Mouse (Mus musculus) lung, embryonic 14.5 days (tissue): ENCODE measurements around the gene Miga1. TPM values are rescaled to one million over a fixed set of nuclear protein-coding genes. Genes with fewer than 3 reads are reported as not detected.

Experiments used
- ATAC-seq: fragments of 200-750 bp; cut with Nextera tagmentation; 2 replicates; pipeline ENCODE4 v1.8.0; 2017; ENCODE audit warnings: mild to moderate bottlenecking, moderate TSS enrichment, moderate library complexity; ENCODE audit not compliant: insufficient read depth
- DNase-seq: peaks from one replicate; pipeline ENCODE4 v3.0.0-alpha.2; 2015
- H3K27ac ChIP-seq: fragments of 300-500 bp; sonication (generic); 2 replicates; pipeline ENCODE4 v1.5.1; 2014; ENCODE audit warnings: low read depth, mild to moderate bottlenecking, moderate library complexity
- H3K27me3 ChIP-seq: fragments of 300-500 bp; sonication (generic); 2 replicates; pipeline ENCODE4 v1.6.1; 2014; ENCODE audit warnings: low read length, control low read depth; ENCODE audit not compliant: insufficient read depth
- H3K36me3 ChIP-seq: fragments of 300-500 bp; sonication (generic); 2 replicates; pipeline ENCODE4 v1.6.1; 2014; ENCODE audit warnings: control low read depth; ENCODE audit not compliant: insufficient read depth
- H3K4me1 ChIP-seq: fragments of 300-500 bp; sonication (generic); 2 replicates; pipeline ENCODE4 v1.6.1; 2014; ENCODE audit warnings: antibody characterized with exemption, control low read depth; ENCODE audit not compliant: insufficient read depth
- H3K4me2 ChIP-seq: fragments of 300-500 bp; sonication (generic); 2 replicates; pipeline ENCODE4 v1.6.1; 2014; ENCODE audit warnings: mild to moderate bottlenecking
- H3K4me3 ChIP-seq: fragments of 300-500 bp; sonication (generic); 2 replicates; pipeline ENCODE4 v1.5.1; 2014; ENCODE audit warnings: low read depth, low read length
- H3K9ac ChIP-seq: fragments of 300-500 bp; sonication (generic); 2 replicates; pipeline ENCODE4 v1.6.1; 2014
- H3K9me3 ChIP-seq: fragments of 300-500 bp; sonication (generic); 2 replicates; pipeline ENCODE4 v1.6.1; 2016; ENCODE audit warnings: low read depth, low read length, control low read depth
- CTCF ChIP-seq: IDR thresholded peaks from 2 replicates; pipeline ENCODE4 v1.5.1; 2016; ENCODE audit warnings: antibody characterized with exemption, low read depth
- WGBS: fragments of 180-500 bp; shearing (Covaris S2); extraction: QIAGEN DNeasy Blood & Tissue Kit; methylation state at CpG from one replicate; pipeline ENCODE4 v1.1.7; 2014; 5-methylcytosine and 5-hydroxymethylcytosine counted together
- polyA plus RNA-seq: library from polyadenylated mRNA; unstranded; fragments of >200 nt; fragmentation: Nextera tagmentation; extraction: Ambion mirVana; gene quantifications from 2 replicates; pipeline ENCODE4 v1.2.1, GENCODE M21; 2014

The Miga1 gene
- 18.1 and 20.3 TPM in 2 replicates for polyA plus RNA-seq

- peak; percentile 93 for ATAC-seq
- Histone ChIP-seq H3K4me1 (no peaks in the 10 kb centered on the region), H3K9ac (peak within 1 kb of the TSS; percentile 73), H3K27ac (peak within 1 kb of the TSS; percentile 51; the same call in 1 of the 2 replicates), H3K36me3 (peaks cover 24% of the 10 kb centered on the region), H3K4me2 (peak within 1 kb of the TSS; percentile 64), H3K9me3 (no peaks in the 10 kb centered on the region), H3K27me3 (no peaks in the 10 kb centered on the region), H3K4me3 (peak within 1 kb of the TSS; percentile 70)
- peak; percentile 85 for DNase-seq
- no peak for TF ChIP-seq CTCF
- 2% methylated on average over 54 of the region's 54 CpGs for WGBS
These were observed at the start of gene Miga1 for GRCm38 (mm10) chr3:152339862-152340557. Gene Miga1 (minus strand): TSS chr3:152340407.

DNA sequence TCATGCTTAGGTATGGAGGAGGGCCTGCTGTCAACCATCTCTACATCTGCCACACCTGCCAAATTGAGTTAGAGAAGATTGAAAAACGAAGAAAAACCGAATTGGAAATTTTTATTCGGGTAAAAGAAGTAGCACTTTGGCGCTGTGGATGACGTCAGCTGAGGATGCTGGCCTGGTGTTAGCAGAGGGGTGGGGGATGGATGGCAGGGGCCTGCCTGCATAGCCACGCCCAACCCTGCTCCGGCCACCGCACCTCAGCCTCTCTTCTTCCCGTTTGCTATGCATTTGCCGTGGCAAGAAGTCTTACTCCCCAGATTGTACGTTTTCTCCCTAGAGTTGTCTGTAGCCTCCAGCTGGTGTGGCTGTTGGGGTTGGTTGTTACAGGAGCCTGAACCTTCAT, 43.9 kb upstream of the Miga1 start:
- ATAC-seq (no peak), DNase-seq (no peak)
- TF ChIP-seq CTCF = no peak
- H3K4me3 ChIP-seq = no peak overlapping the region
- H3K4me1 ChIP-seq = no peaks in the 10 kb centered on the region
- peaks cover 70% of the 10 kb centered on the region for H3K36me3 ChIP-seq
- H3K9me3 ChIP-seq = no peaks in the 10 kb centered on the region
- no peaks in the 10 kb centered on the region for H3K27me3 ChIP-seq
- no peak overlapping the region for H3K27ac ChIP-seq
- 69% methylated on average over 11 of the region's 11 CpGs for WGBS
- H3K4me2 ChIP-seq = no peak overlapping the region
- no peak overlapping the region for H3K9ac ChIP-seq

GRCm38 (mm10) chr3:152376063-152376462, 35.9 kb upstream of the Miga1 start:
- no peak for TF ChIP-seq CTCF
- DNase-seq (no peak), ATAC-seq (no peak)
- H3K9ac ChIP-seq = no peak overlapping the region
- H3K36me3 ChIP-seq = peaks cover 84% of the 10 kb centered on the region
- no peaks in the 10 kb centered on the region for H3K9me3 ChIP-seq
- no peaks in the 10 kb centered on the region for H3K4me1 ChIP-seq
- H3K27me3 ChIP-seq = no peaks in the 10 kb centered on the region
- H3K27ac ChIP-seq = no peak overlapping the region
- no peak overlapping the region for H3K4me3 ChIP-seq
- no peak overlapping the region for H3K4me2 ChIP-seq
- whole genome bisulfite sequencing = 85% methylated on average over 4 of the region's 4 CpGs

DNA sequence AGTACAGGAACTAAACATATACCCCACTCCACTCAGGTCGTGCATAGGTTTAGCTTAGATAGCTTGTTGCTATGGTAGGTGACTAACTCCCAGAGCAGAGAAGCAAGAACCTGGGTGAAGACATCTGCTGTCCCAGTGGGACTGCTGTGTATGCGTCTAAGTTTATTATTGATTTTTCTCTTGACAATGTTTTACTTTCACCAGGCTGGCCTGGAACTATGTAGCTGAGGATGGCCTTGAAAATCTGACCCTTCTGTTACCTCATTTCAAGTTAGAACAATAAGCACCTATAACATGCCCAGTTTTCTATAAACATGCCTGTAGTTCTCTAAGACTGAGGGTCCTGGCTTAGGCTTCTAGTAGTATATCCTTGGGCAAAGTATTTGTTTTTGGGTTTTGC, 24.0 kb upstream of the Miga1 start:
- no peaks in the 10 kb centered on the region for H3K4me1 ChIP-seq
- H3K27ac ChIP-seq = no peak overlapping the region
- no peak for TF ChIP-seq CTCF
- no peak overlapping the region for H3K9ac ChIP-seq
- DNase-seq (no peak), ATAC-seq (no peak)
- 80% methylated on average over 2 of the region's 2 CpGs for WGBS
- no peaks in the 10 kb centered on the region for H3K27me3 ChIP-seq
- no peak overlapping the region for H3K4me2 ChIP-seq
- H3K4me3 ChIP-seq = no peak overlapping the region
- H3K9me3 ChIP-seq = no peaks in the 10 kb centered on the region
- H3K36me3 ChIP-seq = peaks cover 90% of the 10 kb centered on the region

DNA sequence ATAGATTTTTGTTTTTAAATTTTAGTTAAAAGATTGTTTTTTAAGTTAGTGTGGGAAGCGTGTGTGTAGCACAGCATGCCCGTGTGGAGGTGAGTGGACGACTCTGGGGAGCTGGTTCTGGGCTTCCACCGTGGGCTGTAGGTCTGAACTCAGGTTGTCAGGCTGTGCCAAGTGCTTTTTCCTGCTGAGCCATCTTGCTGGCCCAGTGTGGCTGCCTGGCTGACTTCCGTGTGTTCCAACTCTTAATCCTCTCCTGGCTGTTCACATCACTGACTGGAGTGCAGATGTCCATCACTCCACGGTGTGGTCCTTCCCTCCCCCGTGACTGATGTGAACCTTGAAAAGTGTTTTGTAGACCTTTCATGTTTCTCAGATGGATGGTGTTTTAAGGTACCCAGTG, 18.9 kb upstream of the Miga1 start:
- no peak overlapping the region for H3K4me2 ChIP-seq
- ATAC-seq (no peak), DNase-seq (no peak)
- no peak for TF ChIP-seq CTCF
- no peak overlapping the region for H3K27ac ChIP-seq
- H3K4me1 ChIP-seq = 0 out of 2 replicates have a peak, but pooled peaks cover 3% of the 10 kb centered on the region
- no peaks in the 10 kb centered on the region for H3K9me3 ChIP-seq
- no peak overlapping the region for H3K4me3 ChIP-seq
- WGBS = 80% methylated on average over 7 of the region's 7 CpGs
- H3K36me3 ChIP-seq = peaks cover 54% of the 10 kb centered on the region
- no peak overlapping the region for H3K9ac ChIP-seq
- H3K27me3 ChIP-seq = no peaks in the 10 kb centered on the region

DNA sequence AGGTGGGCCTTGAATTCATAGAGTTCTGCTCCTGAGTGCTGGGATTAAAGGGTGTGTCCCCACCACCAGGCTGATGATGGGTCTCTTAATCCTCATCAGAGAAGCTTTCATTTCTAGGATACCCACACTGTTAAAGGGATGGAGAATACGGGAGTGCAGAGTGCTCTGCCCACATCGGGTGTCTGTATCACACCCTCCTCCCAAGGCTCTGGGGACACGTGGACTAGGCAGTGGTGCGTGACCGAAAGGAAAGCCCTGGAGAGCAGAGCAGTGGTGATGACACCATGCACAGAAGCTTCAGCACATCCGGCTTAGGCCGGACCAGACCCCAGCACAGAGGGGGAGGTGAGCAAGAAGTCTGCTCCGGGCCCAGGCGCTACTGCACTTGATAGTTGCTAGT, 16.5 kb upstream of the Miga1 start:
- WGBS = 84% methylated on average over 9 of the region's 9 CpGs
- no peaks in the 10 kb centered on the region for H3K9me3 ChIP-seq
- 0 out of 2 replicates have a peak, but pooled peaks cover 3% of the 10 kb centered on the region for H3K4me1 ChIP-seq
- H3K27ac ChIP-seq = no peak overlapping the region
- no peak overlapping the region for H3K4me2 ChIP-seq
- no peak for TF ChIP-seq CTCF
- H3K36me3 ChIP-seq = peaks cover 32% of the 10 kb centered on the region
- H3K27me3 ChIP-seq = no peaks in the 10 kb centered on the region
- DNase-seq = no peak
- H3K4me3 ChIP-seq = no peak overlapping the region
- H3K9ac ChIP-seq = no peak overlapping the region
- no peak for ATAC-seq

DNA sequence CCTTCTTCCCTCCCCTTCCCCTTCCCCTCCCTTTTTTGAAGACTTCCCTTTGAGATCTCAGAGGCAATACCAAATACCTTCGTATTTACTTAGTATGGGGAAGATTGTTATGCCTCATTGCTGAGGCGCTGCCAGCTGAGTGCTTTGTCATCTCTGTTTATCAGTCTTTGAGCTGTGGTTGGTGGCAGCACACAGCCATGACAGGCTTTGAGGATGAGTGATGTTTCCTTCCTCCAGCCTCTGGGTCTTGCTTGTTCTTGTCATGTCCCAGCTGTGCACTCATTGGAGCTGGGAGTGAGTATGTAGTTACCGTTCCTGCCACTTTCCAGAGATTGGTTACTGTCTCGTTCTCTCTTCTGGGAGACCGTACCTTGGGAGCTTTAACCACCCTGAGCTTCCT, 15.2 kb upstream of the Miga1 start:
- no peak for TF ChIP-seq CTCF
- ATAC-seq = peak; percentile 90
- H3K36me3 ChIP-seq = peaks cover 18% of the 10 kb centered on the region
- H3K9me3 ChIP-seq = no peaks in the 10 kb centered on the region
- H3K9ac ChIP-seq = no peak overlapping the region
- peak; percentile 81 for DNase-seq
- WGBS = 17% methylated on average over 5 of the region's 5 CpGs
- H3K27ac ChIP-seq = no peak overlapping the region
- H3K4me3 ChIP-seq = no peak overlapping the region
- H3K4me2 ChIP-seq = no peak overlapping the region
- no peaks in the 10 kb centered on the region for H3K27me3 ChIP-seq
- 0 out of 2 replicates have a peak, but pooled peaks cover 3% of the 10 kb centered on the region for H3K4me1 ChIP-seq
